Mouse (Mus musculus): ENCODE data around the gene Gpd2. TPM values are rescaled to one million over a fixed set of nuclear protein-coding genes. Genes with fewer than 3 reads are reported as not detected.

Gene Gpd2
- total RNA-seq, 2 experiments from 2014 or later: 23.5 to 27.9 TPM

DNA sequence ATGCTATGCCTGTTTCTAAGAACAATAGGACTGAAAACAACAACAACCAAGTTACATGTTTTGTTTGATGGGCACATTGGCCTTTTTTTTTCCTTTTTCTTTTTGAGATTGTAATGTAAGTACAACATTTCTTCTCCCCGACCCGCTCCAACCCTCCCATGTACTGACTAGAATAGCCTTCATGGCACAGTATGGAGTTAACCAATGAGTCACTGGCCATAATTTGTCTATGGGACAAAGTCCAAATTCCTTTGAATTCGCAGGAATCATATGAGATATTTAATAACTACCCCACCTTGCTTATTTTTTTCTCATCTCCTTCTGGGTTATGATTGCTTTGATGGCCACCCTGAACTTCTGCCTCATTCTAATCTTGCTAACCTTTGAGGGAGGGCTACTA, 12.7 kb downstream of the Gpd2 start:
- no peak for ATAC-seq (replicated peaks; ENCODE audit: poor library complexity)

DNA sequence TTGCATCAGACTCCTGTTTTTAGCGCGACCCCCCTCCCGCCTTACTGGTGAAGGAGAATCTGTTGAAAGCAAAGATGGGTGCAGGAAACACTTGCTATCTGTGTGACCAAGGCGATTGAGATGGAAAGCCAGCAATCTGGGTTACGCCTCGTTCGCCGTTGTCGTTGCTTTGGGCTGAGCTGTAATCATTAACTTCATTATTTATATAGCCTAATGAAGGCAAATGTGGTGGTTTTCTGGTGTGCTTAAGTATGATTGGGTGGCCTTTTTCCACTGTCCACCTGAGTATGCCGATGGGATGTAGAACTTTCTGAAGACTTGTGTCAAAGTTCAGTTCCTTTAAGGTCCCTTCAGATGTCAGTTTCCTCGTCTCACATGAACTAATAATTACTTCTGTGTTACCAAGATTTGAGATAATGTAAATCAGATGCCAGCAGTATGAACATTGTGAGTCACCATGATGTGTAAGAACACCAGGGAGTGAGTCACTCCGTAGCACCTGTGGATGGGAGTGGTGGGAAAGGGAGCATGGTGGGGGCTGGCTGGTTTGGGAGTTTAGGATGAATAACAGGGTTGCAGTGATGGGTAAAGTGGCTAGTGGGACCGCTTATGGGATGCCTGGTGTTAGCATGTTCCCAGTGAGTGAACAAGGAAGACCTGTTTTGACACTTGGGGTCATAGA, 14.3 kb downstream of the Gpd2 start:
- ATAC-seq (replicated peaks; ENCODE audit: poor library complexity): no peak

DNA sequence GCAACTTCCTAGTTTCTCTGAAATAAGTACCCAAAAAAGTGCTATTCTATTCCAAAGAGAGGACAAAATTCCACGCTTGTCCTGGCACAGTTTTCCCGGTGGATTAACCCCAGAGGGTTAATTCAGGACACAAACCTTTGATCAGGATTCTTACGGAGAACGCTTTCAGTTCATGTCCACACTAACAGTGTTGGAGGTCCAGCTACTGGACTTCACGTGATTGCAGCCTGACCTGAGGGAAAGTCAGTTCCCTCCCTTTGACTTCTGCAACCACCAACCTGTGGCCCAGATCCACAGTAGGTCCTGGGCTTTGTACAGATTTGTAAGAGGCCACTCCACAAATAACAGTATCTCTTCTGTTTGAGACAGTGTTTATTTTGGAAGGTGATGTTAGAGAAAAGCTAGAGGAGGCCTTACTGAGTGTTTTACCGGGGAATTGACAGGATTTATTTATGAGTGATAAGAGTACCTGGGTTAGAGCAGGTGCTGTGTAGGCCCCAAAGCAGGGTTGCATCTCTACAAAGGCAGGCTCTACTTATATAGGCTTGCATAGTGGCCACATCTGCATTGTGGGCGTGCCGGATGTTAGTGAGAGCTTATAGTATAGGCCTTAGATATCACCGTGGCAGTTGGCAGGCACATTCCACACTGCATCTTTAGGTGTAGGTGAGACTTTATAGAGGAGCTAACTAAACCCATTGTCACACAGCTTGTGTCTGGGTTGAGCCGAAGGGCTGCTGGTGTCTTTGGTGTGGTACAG, 15.3 kb downstream of the Gpd2 start:
- no peak for ATAC-seq (replicated peaks; ENCODE audit: poor library complexity)

GRCm38 (mm10) chr2:57254267-57254666, 16.8 kb downstream of the Gpd2 start:
- no peak for ATAC-seq (replicated peaks; ENCODE audit: poor library complexity)

DNA sequence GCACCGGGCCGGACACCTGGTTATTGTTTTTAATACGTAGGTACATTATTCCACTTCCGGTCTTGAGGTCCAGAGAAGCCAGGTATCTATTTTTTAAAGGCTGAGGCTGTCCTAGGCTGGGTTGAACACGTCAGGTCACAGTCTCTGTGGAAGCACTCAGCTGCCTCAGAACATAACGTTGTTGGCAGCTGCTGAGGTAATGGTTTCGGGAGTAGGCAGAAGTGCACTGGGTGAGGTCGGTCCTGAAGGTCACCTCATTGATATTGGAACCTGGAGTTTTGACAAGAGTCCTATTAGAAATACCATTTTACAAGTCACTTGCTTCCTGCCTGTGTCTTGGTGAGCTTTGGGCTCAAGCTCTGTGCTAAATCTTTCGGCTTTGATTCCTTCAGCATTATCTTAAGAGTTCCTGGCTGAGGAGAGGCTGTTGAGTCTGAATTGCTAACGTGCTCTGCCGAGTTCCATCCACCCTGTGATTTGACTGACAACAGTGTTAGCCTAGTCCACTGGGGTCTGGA, 17.8 kb downstream of the Gpd2 start:
- ATAC-seq (replicated peaks; ENCODE audit: poor library complexity): no peak

- no peak for ATAC-seq (replicated peaks; ENCODE audit: poor library complexity)
These were observed 18.4 kb downstream of the Gpd2 start for GRCm38 (mm10) chr2:57255836-57256235.

DNA sequence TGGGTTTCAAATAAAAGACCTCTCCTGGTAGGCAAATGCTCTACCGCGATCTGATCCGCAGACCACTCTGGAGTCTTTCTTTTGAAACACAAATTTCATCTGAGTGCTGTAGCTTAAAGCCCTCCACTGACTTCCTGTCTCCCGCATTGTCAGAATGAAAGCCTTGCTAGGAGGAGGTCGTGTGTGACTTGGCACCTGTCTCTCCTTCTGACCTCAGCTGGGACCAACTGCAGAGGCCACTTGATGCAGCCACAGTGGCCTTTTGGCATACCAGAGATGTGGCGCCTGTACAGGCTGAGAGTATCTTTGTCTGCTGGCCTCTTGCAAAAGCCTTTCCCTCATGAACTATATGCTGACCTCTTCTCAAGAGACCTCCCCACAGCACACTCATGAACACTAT, 19.0 kb downstream of the Gpd2 start:
- ATAC-seq (replicated peaks; ENCODE audit: poor library complexity): no peak

DNA sequence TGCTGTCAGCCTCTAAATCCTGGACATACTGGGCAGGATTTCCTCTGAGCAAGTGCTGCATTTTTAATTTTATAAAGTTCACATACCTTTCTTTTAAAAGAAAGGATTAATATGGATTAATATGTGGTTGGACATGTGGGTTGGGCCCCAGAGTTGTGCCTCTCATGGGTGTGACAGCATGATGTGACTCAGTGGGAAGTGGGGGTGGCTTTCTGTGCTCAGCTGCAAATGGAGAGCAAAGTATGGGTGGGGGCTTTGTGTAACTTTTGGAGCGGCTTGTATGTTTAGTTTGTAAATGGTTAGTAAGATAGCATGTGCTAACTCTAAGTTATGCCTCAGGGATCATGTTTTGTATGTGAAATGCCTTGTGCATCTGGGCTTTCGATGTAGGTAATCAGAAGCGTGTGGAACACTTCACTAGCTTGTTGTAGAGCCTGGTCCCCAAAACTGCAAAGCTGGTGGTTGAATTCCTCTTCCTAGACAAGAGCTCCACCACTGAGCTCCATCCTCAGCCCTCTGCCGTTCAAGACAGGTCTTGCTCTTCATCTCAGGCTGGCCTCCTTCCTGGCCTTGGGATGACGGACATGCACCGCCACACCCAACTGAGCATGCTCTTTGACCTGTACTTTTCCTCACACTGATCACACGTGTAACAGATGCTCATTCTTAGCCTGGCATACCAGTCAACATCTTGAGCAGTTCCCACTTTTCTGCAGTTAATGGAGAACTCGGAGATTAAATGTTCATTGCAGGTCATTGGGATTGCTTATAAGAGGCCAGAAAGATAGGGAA, 24.0 kb downstream of the Gpd2 start:
- no peak for ATAC-seq (replicated peaks; ENCODE audit: poor library complexity)

GRCm38 (mm10) chr2:57263431-57263830, 26.0 kb downstream of the Gpd2 start:
- ATAC-seq (replicated peaks; ENCODE audit: poor library complexity): no peak

DNA sequence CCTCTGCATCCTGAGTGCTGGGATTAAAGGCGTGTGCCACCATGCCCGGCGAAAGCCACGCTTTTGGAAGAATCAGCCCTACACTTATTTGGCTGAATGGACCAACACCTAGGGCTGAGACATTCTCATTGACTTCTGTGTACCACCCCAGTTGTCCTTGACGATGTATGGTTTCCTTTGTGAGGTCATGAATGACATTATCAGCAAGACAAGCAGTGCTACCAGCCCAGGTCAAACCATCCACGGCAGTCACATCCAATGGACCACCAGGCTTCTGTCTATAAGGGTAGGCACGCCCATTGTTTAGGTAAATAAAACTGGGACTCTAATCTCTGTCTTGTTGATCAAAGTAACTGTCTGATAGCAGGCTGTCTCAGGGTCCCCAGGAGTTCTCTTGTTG, 27.5 kb downstream of the Gpd2 start:
- ATAC-seq (replicated peaks; ENCODE audit: poor library complexity): no peak

DNA sequence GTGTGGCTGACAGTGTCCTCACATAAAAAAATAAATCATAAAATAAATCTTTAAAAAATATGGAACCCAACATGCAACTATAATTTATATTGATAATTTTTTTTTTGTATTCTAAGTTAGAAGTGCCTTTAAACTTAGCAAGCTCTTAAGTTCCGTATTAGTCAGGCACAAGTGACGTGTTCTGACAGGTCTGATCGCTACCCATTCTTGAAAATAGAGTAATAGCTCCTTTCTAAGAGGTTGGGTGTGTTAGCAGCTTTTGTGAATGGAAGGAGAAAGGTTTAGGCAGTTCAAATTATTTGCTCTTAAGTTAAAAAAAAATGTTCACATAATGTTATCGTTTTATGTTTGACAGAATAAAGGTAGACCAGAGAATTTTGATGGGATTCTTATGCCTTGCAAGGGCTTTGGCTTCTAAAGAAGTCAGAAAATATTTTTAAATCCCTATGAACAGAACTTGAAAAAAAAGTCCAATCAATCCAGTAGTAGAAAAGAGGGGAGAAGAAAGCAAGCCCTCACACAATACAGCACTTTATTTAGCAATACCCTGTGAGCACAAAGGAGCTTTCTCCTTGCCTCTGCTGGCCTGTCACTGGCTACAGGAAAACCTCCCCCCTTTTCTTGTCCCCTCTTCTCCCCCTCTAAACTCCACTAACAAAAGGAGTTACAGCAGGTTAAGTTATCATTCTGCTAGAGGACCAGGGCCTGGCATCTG, 29.4 kb downstream of the Gpd2 start:
- ATAC-seq (replicated peaks; ENCODE audit: poor library complexity): no peak

DNA sequence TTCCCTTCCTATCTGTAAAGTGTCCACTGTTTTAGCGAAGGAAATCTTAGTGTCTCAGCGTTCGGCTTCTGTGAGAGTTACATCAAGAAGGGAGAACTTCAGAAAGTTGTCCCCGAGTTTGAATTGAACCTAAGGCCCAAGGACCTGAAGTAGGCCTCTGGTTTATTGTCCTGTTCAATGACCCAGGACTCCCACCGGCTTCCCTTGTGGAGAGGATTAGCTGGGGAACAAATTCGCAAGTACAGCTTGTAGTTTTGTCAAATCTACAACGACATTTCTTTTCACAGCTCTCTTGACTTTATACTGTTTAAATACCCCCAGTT, 29.9 kb downstream of the Gpd2 start:
- no peak for ATAC-seq (replicated peaks; ENCODE audit: poor library complexity)

DNA sequence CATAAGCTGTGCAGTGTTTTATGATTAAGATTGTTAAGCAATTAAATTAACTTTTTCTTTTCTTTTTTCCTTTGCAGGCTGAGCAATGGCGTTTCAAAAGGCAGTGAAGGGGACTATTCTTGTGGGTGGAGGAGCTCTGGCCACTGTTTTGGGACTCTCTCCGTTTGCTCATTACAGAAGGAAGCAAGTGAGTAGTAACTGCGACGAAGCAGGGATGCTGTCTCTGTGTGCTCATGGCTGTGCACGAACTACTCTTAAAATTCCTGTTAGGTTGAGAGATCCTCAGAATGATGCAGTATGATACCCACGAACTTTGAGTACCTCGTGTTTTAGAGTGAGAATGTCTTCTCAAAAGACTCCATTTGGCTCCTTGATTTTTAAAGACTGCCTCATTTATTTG, 30.5 kb downstream of the Gpd2 start:
- ATAC-seq (replicated peaks; ENCODE audit: poor library complexity): no peak

DNA sequence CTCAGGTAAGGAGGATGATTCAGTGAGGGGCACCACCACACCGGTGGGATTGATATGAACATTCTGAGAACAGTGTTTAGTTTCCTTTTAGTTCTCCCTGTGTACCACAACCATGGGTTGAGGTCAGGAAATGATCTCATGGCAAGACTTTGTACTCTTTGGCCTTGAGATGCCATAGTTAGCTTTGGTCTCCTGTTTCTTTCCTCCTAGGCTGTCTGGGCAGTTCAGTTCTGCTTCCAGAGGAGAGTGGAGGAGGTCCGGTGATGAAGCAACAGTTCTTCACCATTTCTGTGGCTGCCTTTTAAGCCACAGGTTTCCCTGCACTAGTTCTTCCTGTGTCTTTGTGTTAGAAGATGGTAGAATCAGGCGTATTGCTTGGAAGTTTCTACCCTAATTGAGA, 31.4 kb downstream of the Gpd2 start:
- ATAC-seq (replicated peaks; ENCODE audit: poor library complexity): peak; percentile 93

DNA sequence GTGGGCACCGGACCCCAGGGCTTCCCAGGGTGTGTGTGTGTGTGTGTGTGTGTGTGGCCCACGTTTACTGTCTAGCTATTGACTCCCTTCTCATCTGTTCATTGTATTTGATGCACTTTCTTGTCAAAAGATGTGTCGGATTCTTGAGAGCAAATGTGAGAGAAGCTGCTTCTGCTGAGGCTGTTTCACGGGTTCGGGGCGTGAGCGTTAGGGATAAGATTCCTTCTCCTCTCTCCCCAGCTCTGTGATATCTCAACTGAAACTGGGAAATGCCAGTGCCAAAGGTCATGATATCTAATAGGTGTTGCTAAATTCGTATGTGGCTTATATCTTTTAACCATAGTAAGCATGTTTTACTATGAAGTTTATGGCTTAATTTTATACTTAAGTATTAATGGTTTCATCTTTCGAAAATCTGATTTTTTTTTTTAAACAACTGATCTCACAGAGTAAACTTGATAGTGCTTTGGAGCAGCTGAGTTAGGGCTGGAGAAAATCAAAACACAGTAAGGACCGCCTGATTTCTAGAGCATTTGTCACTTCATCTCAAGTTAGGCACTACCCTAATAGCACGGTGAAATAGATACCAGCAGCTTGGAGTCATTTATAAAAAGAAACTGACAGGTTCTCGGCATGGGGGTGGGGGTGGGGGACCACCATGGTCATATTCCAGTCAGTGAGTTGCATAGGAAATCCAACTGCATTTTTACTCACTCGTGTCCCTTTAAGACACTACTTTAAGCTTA, 32.4 kb downstream of the Gpd2 start:
- ATAC-seq (replicated peaks; ENCODE audit: poor library complexity): no peak

GRCm38 (mm10) chr2:57280190-57280723, 42.8 kb downstream of the Gpd2 start:
- ATAC-seq (replicated peaks; ENCODE audit: poor library complexity): no peak

DNA sequence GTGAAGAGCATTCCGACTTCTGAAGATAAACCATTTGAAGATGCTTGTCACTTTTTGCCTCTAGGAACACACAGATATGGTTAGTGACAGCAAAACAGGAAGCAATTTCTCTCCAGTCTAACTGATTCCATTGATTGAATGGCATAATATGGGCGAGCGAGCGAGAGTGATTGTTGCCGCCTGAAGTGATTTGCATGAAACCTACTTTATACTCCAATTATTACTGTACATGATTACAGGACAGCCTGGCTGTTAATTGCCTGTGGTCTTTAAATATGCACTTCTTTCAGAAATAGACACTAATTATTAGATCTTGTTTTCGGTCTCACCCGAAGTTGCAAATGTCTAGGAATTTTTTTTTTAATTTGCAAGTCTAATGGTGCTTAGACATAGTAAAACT, 46.4 kb downstream of the Gpd2 start:
- no peak for ATAC-seq (replicated peaks; ENCODE audit: poor library complexity)

GRCm38 (mm10) chr2:57285197-57285596, 47.8 kb downstream of the Gpd2 start:
- ATAC-seq (replicated peaks; ENCODE audit: poor library complexity): no peak

DNA sequence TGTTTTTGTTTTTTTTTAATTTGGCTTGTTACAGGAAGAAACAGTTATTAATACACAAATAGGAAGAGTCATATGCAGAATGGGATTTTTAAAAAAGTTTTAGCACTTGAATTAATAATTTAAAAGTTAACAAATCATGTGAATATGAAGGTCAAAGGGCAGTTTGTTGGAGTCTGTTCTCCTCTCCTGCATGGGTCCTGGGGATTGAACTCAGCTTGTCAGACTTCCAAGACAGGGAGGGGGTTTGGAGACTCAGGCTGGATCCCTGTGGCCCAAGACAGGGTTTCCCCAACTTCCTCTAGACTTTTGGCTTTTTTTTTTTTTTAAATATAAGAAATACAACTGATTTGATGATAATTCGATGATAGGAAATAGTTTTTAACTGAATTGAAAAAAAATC, 50.6 kb downstream of the Gpd2 start:
- no peak for ATAC-seq (replicated peaks; ENCODE audit: poor library complexity)

- ATAC-seq (replicated peaks; ENCODE audit: poor library complexity): no peak
These were observed 56.1 kb downstream of the Gpd2 start for GRCm38 (mm10) chr2:57293571-57293970.

Data from megakaryocyte progenitor cell, adult 5-6 weeks (primary cell).